Mouse (Mus musculus): ENCODE data around the gene Pbsn. TPM values are rescaled to one million over a fixed set of nuclear protein-coding genes. Genes with fewer than 3 reads are reported as not detected.
A peak's percentile ranks its signal among the peaks of the same experiment; 100 is the strongest.
"Not testable (repeated sequence)": the region's sequence is repeated elsewhere in the genome, so short reads cannot be mapped to it uniquely, and the experiment has no call there.

Gene Pbsn
- not detected for total RNA-seq (2021)
- long read RNA-seq, experiment 1 = 0 reads
- long read RNA-seq, experiment 2 = 0 reads

- no peak for DNase-seq
- intact Hi-C loops (cut with DNase I) = no loop called here
- no peak within 1 kb of the TSS for H3K4me3 ChIP-seq
- TF ChIP-seq CTCF (IDR thresholded peaks at IDR 0.05) = no peak
- H3K27ac ChIP-seq = no peak within 1 kb of the TSS
Measured at GRCm38 (mm10) chrX:77853523-77853922, at the start of gene Pbsn. Gene Pbsn (minus strand): TSS chrX:77853623.

DNA sequence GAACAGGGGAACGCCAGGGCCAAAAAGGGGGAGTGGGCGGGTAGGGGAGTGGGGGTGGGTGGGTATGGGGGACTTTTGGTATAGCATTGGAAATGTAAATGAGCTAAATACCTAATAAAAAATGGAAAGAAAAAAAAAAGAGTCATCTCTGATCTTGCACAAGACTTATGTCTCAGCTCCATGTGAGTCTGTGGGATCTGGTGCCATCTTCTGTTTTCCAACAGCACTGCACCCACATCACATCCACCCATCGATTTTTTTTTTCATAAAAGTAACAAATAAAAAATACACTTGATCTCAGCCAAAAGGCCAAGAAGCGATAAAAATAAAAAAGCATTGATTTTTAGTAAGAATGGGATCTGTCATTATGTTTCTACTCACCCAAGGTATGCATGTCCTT lies 26.6 kb upstream of the Pbsn start:
- intact Hi-C loops (cut with DNase I); DNase-seq; H3K27ac ChIP-seq; H3K4me3 ChIP-seq: not testable (repeated sequence)

- H3K4me3 ChIP-seq; DNase-seq; intact Hi-C loops (cut with DNase I); H3K27ac ChIP-seq: not testable (repeated sequence)
Measured at GRCm38 (mm10) chrX:77864458-77864857, 11.0 kb upstream of the Pbsn start, which contains the start of gene Gm14744. Gene Gm14744 (plus strand): TSS chrX:77864758.

DNA sequence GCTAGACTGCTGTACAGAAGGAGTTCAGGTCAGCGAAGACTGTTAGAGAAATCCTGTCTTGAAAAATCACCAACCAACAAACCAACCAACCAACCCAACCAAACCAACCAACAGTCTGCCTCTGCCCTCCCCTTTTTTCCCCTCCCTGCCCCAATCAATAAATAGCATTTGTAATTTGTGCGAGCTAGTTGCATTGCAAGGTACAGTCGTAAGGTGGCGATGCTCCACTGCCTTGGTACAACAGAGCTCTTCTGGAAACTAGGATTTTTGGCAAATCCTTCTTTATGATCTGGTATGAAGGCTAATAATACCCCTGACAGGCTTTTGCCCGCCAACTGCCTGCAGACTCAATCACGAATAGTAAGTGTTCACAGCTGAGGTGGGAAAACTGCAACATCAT lies 41.4 kb downstream of the Pbsn start:
- no peak; the same call in 1 of the 2 replicates for TF ChIP-seq CTCF (IDR thresholded peaks at IDR 0.05)
- DNase-seq = no peak
- H3K4me3 ChIP-seq = no peak overlapping the region
- intact Hi-C loops (cut with DNase I) = no loop called here
- no peak overlapping the region for H3K27ac ChIP-seq

DNA sequence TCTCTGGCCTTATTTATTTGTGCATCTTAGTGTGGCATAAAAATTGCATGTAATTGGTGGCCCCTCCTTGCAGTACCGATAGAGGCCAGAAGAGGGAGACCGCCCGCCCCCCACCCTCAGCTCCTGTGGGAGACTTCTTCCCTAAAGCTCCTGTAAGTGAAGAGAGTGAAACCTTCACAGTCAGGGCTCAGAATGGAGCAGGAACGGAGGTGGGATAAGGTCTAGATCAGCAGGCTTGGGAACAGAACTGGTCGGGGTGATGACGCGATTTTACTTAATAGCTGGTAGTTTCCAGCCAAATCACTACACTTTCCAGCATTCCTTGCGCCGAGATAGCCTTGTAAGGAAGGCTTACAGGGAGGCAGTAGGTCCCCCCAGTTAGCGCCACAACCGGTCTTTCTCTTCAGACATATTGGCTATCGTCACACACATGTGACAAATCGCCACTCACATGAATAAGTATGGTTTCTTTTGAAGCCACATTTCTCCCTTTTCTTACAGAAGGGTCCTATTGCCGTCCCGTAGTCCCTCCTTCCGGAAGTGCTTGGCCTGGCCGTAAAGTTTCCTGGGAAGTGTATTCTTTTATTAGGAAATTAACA lies 42.7 kb downstream of the Pbsn start:
- peak; percentile 86 for TF ChIP-seq CTCF (IDR thresholded peaks at IDR 0.05)
- Histone ChIP-seq H3K27ac (peak overlapping the region; percentile 92), H3K4me3 (peak overlapping the region; percentile 77)
- intact Hi-C loops (cut with DNase I) = no loop called here
- peak; percentile 40 for DNase-seq

- peak; percentile 75 for TF ChIP-seq CTCF (IDR thresholded peaks at IDR 0.05)
- DNase-seq = peak; percentile 26
- intact Hi-C loops (cut with DNase I) = loop anchor here (1.0 to 10.0 kb wide), 2 partner anchors 67 to 154 kb away; no protein-coding TSS in a partner anchor
Measured at GRCm38 (mm10) chrX:77808602-77809001, 44.8 kb downstream of the Pbsn start.

DNA sequence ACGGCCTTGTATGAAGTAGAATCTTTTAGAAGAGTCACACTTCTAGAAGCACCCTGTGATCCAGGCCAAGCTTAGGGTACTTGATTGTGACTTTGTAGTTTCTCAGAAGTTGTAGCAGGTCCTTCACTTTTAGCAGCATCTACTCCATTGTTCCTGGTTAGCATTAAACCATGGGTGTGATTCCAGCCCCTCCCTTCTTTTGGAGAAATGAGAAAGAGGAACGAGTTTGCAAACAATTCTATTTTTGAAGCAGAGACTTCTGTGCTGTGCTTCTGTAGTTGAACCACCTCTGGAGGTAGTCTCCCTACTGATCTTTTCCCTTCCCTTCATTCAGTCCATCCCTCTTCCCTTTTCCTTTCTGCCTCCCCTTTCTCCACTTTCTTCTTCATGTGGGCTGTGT lies 51.1 kb downstream of the Pbsn start:
- intact Hi-C loops (cut with DNase I) = loop anchor here (10.0 kb wide), 1 partner anchor 147 kb away; no protein-coding TSS in a partner anchor
- H3K4me3 ChIP-seq = no peak overlapping the region
- no peak for TF ChIP-seq CTCF (IDR thresholded peaks at IDR 0.05)
- no peak overlapping the region for H3K27ac ChIP-seq
- DNase-seq = no peak

More at GRCm38 (mm10) chrX:77808602-77809001, 44.8 kb downstream of the Pbsn start:
- no peak overlapping the region for H3K27ac ChIP-seq
- no peak overlapping the region for H3K4me3 ChIP-seq

DNA sequence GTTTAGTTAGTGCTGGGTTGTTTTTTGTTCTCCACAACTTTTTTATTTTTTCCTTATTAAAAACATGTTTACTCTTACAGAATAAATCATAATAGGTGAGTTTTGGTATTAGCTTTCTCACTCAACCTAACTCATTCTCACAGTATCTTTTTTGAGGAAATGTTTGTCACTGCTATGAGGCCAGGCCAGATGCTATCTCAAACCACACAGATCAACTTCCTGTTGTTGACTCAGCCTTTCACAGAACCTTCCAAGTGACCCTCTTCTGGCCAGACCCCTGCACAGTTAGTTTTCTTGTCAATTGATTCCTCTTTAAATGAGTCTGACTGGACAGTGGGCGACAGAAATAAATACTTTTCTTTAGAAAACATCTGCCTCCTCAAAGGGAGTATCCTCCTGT lies 51.9 kb downstream of the Pbsn start:
- no peak for TF ChIP-seq CTCF (IDR thresholded peaks at IDR 0.05)

GRCm38 (mm10) chrX:77799554-77799953 lies 53.9 kb downstream of the Pbsn start:
- intact Hi-C loops (cut with DNase I) = loop anchor here (5.0 kb wide), 1 partner anchor 292 kb away; no protein-coding TSS in a partner anchor
- no peak overlapping the region for H3K27ac ChIP-seq
- no peak overlapping the region for H3K4me3 ChIP-seq
- TF ChIP-seq CTCF (IDR thresholded peaks at IDR 0.05) = no peak
- DNase-seq = no peak

More for the DNA sequence above, 51.9 kb downstream of the Pbsn start:
- no peak overlapping the region for H3K4me3 ChIP-seq
- no peak overlapping the region for H3K27ac ChIP-seq
- DNase-seq = no peak
- intact Hi-C loops (cut with DNase I) = loop anchor here (10.0 kb wide), 1 partner anchor 147 kb away; no protein-coding TSS in a partner anchor

- no peak for TF ChIP-seq CTCF (IDR thresholded peaks at IDR 0.05)
- intact Hi-C loops (cut with DNase I) = loop anchor here (5.0 kb wide), 1 partner anchor 290 kb away; no protein-coding TSS in a partner anchor
- Histone ChIP-seq H3K4me3 (no peak overlapping the region), H3K27ac (no peak overlapping the region)
- no peak for DNase-seq
Measured at GRCm38 (mm10) chrX:77797801-77798200, 55.6 kb downstream of the Pbsn start.

DNA sequence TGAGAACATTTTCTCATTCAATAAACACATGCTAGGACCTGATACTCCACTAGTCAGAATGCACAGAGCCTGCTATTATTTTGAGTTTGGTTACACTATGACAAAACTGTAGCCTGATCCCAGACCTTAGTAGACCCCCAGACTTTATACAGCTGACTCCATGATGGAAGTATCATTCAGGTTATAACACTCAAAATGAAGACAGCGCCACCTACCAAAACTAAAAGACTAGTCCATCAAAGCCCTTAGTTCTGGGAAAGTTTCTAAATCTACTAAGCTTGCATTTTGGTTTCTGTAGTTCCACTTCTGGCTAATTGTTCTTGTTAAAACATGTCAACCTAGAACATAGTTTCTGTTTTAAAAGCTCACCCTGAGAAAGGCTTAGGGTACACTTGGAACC lies 56.5 kb downstream of the Pbsn start:
- no peak for DNase-seq
- TF ChIP-seq CTCF (IDR thresholded peaks at IDR 0.05) = no peak
- no peak overlapping the region for H3K27ac ChIP-seq
- intact Hi-C loops (cut with DNase I) = loop anchor here (5.0 kb wide), 1 partner anchor 290 kb away; no protein-coding TSS in a partner anchor
- peak overlapping the region; percentile 88; the same call in 1 of the 2 replicates for H3K4me3 ChIP-seq

GRCm38 (mm10) chrX:77796238-77796835 lies 57.1 kb downstream of the Pbsn start, which contains the start of gene Prkx:
Gene Prkx (minus strand): TSS chrX:77796278.
- TF ChIP-seq CTCF (IDR thresholded peaks at IDR 0.05) = no peak
- H3K4me3 ChIP-seq = peak within 1 kb of the TSS; percentile 88
- DNase-seq = peak; percentile 43
- intact Hi-C loops (cut with DNase I) = loop anchor here (5.0 kb wide), 1 partner anchor 289 kb away; no protein-coding TSS in a partner anchor
- peak within 1 kb of the TSS; percentile 85 for H3K27ac ChIP-seq

GRCm38 (mm10) chrX:77795858-77796174 lies 57.6 kb downstream of the Pbsn start:
- peak; percentile 90 for DNase-seq
- Histone ChIP-seq H3K4me3 (peak overlapping the region; percentile 88), H3K27ac (peak overlapping the region; percentile 85)
- TF ChIP-seq CTCF (IDR thresholded peaks at IDR 0.05) = no peak
- intact Hi-C loops (cut with DNase I) = loop anchor here (5.0 kb wide), 1 partner anchor 289 kb away; no protein-coding TSS in a partner anchor
